Mouse (Mus musculus): ENCODE results near the gene Rbm5. TPM values are rescaled to one million over a fixed set of nuclear protein-coding genes. Genes with fewer than 3 reads are reported as not detected.

Rbm5 gene
- polyA plus RNA-seq, 1 experiment, result 16.1 TPM

DNA sequence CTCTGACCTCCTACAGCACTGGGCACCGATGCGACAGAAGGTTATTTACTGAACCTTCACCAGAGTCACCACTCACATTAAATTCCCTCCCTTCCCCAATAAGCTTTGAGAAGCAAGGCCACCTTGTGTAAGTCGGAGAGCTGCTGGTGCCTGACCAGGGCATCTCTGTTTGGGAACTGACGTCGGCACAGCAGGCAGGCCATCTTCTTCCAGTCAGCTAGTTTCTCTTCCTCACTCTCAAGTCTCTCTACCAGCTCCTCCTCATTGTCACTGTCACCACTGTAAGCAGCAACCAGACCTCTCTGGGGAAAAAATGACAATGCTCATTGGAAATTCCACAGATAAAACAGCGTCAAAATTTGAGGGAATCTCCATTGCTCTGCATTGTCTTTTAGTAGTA, 26.7 kb downstream of the Rbm5 start:
- TF ChIP-seq GATA1 (IDR thresholded peaks at IDR 0.05; ENCODE audit: low read length), result no peak

DNA sequence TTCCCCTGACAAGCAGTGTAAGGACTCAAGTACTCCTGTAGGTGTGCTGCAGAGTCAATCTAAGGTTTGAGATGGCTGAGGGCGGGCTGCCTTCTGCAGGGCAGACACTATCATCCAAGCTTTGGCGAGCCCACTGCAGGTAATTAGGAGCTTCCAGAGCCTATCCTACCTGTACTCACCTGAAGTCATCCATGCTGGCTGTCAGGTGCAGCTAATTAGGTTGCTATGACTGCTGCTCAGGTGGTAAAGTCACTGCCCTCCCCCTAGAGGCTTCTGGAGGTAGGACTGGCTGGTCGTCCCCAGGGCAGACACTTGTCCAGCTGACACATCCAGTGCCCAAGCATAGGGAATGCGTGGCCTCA, 32.0 kb downstream of the Rbm5 start:
- no peak for TF ChIP-seq GATA1 (IDR thresholded peaks at IDR 0.05; ENCODE audit: low read length)

DNA sequence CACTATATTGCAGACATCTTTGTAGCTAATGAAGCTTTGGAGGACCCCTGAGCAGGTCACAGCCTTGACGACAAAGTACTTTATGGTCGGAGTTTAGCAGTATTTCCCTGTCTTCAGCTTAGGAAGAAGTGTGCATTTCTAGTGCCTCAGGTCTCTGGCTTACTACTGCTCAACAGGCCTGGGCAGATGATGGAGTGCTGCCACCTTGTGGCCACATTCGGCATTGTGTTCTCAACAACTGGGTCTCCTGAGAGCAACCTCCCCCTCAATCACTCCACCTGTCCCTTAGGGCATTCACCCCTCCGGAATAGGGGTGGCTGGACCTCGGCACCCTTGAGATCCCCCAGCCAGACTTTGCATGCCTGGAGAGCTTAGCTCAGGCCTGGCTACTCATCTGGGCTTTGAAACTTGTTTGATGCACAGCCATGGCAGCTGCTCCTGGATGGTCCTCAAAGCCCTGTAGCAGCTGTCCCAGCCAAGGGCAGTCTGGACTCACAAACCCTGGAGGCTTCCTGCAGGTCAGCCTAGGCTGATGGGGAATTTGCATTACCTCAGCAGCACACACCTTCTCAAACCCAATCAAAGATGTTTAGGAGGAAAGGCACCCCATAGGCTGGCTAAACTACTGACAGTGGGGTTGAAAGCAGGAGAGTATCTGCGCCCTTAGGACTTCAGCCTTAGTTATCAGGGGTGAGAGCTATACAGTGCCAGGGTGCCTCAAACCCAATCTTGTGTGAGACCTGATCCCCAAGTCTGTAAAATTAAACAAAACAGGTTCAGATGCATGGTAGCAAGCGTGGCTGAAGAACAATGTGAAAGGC, 32.6 kb downstream of the Rbm5 start:
- no peak for TF ChIP-seq GATA1 (IDR thresholded peaks at IDR 0.05; ENCODE audit: low read length)

DNA sequence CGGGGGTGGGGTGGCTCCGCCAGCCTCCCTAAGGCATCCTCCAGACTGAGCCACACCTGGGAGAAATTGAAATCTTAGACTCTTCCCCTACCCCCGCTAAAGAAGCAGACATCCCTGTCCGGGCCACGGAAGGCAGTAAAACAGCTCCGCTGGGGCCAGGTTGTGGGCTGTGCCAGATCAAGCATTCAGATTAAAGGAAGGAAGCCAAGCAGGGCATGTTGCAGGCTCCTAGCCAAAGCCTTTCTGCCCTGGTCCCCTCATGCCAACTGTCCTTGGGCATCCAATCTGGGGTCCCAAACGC, 34.7 kb downstream of the Rbm5 start:
- no peak for TF ChIP-seq GATA1 (IDR thresholded peaks at IDR 0.05; ENCODE audit: low read length)

DNA sequence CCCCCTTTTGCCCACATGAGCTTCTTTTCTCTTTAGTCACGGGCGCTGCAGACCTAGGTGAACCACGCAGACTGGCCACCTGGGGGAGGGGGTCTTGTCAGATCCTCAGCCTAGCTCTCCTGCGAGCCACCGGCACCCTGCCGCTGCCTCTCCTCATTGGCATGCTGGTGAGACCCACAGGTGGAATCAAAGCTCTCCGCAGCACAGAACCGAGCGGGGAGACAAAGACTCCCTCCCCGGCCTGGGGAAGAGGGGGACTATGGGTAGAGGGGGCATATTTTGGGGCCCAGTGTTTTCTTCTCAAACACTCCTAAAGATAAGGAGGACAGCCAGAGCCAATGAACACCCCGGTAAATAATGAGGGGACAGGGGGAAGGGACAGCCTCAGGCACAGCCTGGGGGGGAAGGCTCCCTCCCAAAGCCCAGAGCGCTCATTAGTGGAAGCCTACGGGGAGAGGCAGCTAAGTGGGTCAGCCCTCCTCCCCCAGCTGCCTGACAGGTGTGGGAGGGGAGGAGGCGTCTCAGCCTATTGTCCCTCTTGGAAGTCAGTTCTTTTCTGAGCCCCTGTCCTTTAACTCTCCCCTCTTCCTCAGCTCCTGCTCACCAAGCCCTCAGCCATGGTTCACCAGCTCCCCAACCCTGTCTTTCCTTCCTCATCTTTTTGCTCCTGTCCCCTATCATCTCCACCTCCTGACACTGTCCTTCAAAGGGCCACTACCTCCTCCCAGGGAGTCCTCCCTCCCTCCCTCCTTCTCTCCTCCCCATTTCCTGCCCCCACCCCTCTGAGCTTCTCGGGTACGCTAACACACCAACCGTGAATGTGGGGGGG, 35.2 kb downstream of the Rbm5 start:
- no peak for TF ChIP-seq GATA1 (IDR thresholded peaks at IDR 0.05; ENCODE audit: low read length)

DNA sequence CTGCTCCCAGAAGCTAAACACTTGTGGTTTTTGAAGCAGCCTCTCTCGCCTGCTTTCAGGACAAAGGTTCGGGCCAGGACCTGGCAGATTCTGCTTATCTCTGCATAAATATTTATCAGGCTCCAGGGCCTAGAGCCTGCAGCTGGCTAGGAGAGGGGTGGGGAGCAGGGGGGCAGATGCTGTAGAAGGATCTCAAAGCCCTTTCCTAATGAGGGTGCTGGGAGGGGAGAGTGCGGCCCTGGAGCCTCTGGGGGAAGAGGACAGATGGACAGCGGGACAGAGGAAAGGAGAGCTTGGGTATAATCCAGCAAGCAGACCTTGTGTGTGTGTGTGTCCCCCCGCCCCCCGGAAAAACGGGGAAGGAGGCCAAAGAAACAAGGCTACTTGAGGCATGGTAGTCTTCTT, 36.2 kb downstream of the Rbm5 start:
- no peak for TF ChIP-seq GATA1 (IDR thresholded peaks at IDR 0.05; ENCODE audit: low read length)

DNA sequence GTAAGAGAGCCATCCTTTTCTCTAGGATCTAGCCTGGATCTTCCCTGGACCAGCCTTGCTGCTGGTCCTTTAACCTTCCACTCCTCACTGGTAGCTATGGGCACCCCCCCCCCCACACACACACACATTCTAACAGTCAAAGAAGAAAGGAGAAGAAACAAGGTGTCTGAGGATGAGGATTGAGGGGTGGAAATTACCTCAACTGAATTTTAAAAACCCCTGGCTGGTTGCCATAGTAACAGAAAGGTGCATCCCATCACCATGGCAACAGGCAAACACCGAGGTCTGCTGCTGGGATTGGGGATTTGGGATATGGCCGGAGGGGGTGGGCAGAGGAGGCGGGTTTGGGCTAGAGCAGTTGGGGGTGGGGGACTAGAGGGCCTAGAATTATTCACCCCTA, 41.1 kb downstream of the Rbm5 start:
- TF ChIP-seq GATA1 (IDR thresholded peaks at IDR 0.05; ENCODE audit: low read length), result no peak

DNA sequence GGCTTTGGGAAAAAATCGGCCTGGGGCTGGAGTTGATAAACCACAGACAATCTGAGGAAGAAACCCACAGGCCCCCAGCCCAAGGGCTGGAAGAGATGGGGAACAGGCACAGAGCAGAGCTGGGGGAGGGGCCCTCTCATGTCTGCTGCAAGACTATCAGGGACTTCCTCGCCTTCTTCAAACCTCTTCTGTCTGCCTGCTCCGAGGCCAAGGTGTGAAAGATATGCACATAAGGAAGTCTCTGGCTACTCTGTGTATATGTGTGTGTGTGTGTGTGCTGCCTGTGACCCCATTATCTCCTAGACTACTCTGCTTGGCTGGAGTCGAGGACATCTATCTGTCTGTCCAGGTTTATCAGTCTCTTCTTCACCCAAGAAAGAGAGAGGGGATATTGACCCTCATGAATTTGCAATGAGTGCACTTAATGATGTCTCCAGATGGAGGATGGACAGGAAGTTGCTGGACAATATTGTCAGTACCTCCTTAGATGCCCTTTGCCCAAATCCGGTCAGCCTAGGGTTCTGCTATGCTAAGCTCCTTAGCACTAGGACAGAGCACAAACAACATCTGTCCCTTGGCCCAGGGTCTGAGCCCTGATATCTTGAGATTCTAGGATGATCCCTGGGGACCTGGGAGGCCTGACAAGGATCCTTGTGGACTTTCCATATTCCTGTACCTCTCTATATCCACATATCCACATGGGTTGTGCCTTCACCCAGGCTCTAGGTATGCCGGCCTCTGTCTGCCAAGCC, 41.7 kb downstream of the Rbm5 start:
- no peak for TF ChIP-seq GATA1 (IDR thresholded peaks at IDR 0.05; ENCODE audit: low read length)

DNA sequence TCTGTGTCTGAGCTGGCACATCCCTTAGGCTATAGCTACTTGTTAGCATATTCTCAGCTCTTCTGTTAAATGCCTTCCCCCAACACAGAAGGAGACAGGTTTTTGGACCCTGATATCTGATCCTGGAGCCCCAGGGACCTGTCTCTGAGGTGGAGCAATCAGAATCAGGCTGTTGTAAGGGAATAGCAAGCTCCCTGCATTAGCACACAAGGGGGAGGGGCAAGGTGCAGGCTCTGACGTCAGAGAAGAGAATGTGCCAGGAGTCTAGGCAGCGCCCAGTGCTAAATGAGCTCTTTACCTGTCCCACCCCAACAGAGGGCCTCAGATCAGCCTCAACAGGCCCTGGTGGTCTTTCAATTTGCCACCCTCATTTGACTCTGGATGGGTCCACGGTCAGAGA, 43.8 kb downstream of the Rbm5 start:
- TF ChIP-seq GATA1 (IDR thresholded peaks at IDR 0.05; ENCODE audit: low read length), result no peak

DNA sequence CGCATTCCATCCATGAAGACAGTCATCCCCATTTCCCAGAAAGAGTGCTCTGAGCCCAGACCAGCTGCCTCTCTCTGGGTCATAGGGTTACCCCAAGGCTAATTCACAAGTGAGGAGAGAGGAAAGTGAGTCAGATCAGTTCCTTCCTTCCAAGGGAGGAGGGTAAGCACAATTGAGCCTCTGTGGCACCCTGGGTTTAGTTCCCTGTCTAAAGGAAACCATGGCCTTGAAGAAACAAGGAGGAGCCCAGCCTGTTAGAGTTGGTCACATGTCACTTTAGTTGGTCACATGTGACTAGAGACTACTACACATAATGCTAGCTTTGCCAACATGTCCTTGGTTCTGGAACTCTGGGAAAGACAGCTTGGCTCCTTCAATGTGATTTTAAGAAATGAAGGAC, 46.0 kb downstream of the Rbm5 start:
- TF ChIP-seq GATA1 (IDR thresholded peaks at IDR 0.05; ENCODE audit: low read length), result no peak

DNA sequence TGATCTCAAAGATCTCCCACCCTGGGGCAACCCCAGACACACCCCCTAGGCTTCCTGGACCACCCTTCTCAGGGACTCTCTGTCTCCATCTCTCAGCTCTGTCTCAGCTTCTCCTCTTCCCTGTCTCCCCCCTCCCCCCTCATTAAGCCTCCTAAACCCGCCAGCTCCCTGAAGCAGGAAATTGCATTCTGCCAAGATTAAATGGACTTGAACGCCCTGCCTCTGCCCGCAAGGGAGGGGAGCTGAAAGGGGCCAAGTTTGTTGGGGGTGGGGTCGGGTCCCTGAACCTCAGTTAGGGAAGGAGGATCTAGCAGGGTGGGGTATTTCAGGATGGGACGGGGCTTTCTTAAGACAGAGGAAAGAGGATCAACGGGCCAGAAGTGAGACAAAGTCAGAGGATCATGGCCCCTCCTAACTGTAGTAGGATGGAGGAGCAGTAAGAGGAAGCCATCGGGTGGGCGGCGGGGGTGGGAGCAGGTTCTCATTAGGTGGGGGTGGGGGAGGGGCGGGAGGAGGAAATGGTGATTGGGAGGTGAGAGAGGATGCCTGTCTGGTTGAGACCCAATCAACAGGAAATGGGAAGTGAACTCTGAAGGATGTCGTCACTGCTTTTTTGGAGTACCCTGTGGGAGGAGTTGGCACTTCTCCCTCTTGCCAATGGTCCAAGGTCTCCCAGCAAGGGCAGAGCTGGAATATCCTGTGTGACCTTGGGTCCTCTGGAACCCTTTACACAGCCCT, 46.8 kb downstream of the Rbm5 start:
- TF ChIP-seq GATA1 (IDR thresholded peaks at IDR 0.05; ENCODE audit: low read length), result no peak

DNA sequence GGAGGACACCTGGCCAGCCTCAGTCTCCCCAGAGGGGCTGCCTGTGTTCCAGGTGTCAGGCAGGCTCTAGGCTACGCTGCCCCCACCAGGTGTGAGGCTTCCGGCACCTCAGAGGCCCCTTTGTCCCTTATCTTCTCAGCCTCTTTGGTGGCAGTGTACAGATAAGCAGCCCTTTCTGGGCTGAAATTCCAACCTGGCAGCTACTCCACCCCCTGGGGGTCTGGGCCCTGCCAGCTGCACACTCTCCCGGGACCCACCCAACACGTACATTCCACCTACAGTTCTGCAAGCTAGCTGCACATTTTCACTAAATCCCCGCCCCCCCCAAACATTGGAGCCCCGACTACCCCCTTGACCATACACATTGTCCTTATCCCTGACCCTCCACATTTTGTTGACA, 47.5 kb downstream of the Rbm5 start:
- TF ChIP-seq GATA1 (IDR thresholded peaks at IDR 0.05; ENCODE audit: low read length), result no peak

DNA sequence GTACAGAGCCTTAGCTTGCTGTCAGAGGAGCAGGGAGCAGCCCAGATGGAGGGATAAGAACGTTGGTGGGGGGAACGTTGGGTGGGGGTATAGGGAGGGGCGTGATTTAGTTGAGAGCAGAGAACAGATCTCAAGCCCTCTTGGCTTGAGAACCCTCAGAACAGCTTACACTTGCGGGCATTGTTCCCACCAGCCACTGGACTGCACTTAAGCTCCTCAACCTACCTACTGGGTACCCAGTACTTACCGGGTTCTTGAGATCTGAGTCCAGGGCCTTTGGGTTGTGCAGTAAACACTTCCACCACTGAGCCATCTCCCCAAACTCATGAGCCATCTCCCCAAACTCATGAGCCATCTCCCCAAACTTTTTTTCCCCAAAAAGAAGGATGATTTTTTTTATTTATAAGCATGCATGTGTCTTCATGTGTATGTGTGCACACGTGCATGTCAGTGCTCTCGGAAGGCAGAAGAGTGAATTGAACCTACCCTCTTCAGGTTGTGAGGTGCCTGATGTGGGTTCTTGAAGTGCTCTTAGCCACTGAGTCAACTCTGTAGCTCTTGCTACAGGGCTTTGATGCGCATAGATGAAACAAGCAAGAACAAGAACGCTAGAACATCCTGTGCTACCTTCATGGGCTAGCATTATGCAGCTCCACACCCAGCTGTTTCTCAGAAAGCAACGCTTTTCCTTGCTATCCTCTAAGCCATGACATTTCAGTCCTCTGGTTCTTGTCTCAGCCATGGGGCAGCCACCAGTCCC, 51.8 kb downstream of the Rbm5 start:
- no peak for TF ChIP-seq GATA1 (IDR thresholded peaks at IDR 0.05; ENCODE audit: low read length)

DNA sequence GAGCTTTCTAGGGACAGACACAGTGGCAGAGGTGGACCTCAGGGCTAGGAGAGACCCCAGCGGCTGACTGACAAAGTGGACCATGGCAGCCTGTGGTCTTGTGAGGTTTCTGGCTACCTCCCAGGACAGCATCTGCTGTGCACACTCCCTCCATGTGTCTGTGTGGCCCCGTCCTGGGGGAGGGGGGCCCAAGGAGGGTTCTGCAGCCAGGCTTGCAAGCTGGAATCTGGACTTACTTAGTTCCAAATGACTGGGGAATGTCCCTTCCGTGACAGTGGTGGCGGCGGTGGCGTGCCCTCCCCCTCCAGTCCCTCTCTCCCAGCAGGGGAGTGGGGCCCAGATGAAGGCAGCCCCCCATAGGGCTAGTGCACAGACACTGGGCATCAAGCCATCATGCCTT, 53.8 kb downstream of the Rbm5 start:
- TF ChIP-seq GATA1 (IDR thresholded peaks at IDR 0.05; ENCODE audit: low read length), result no peak

DNA sequence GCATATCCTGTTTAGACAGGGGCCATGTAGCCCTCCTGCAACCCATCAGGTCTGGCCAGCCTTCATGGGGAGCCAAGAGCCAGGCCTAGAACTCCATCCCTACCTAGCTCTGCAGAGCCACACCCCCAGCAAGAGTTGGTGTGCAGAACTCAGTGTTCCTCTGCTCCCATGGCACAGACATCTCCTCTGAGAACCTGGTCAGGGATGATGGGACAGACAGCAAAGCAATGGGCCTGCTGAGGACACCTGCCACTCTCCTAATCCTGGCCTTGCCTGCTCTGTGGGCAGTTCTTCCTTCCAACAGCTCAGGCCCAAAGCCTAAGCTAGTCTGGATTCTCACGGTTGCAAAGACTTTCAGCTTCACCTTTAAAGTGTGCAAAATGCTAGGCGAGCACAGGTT, 55.2 kb downstream of the Rbm5 start:
- TF ChIP-seq GATA1 (IDR thresholded peaks at IDR 0.05; ENCODE audit: low read length), result no peak
